Mouse (Mus musculus): Measurements from ENCODE around the gene Fam53b.
A peak's percentile ranks its signal among the peaks of the same experiment; 100 is the strongest.

Fam53b gene

DNA sequence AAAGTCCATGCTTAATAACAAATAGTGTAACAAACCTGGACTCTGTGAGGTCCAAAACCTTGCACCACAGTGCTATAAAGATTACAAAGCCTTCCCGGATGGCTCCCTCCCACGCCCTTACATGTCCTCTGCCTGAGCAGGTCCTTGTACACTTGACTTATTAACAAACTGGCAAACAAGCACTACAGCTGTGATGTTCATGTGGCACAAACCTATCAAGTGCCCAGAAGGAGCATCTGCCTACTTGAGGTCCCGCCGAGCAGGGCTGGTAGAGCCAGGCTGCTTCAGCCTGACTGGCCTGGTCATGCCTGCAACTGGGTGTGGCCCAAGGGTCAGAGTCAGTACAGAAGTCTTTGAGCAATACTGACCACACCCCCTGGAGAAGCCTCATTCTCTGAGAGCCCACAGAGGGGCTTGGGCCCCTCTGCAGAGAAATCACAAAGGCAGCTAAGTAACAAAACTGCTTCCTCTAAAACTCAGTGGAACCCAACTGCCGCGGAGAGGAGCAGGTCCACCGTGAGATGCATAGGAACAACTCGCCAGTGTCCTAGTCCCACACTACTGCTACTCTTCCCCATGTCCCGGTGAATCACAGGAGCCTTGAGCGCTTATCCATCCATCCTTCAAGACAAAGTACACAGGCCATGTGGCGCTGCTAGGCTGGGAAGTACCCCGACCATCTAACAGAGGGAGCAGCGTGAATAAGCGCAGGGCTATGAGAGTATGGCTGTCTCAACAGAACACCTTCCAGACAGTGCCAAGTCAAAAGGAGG is 23.1 kb downstream of the Fam53b start:
- no peak for DNase-seq (ENCODE audit: low spot score in 2 of 2)

DNA sequence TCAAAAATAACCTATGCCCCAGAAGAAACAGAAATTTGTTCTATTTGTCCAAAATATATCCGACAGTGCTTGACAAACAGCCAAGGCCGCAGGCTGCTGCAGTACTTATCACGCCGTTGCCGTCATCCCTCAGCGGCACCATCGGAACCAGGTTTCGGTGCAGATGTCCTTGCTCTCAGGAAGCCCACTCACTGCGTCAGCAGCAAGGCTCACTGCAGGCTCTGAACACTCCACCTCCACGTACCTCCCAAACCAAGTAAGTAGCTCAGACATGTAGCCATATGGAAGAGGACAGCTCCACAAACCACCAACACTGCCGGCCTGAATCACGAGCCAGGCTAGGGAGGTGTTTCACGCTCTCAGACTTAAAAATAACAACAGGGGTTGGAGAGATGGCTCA is 24.9 kb downstream of the Fam53b start:
- DNase-seq (ENCODE audit: low spot score in 2 of 2), result no peak

DNA sequence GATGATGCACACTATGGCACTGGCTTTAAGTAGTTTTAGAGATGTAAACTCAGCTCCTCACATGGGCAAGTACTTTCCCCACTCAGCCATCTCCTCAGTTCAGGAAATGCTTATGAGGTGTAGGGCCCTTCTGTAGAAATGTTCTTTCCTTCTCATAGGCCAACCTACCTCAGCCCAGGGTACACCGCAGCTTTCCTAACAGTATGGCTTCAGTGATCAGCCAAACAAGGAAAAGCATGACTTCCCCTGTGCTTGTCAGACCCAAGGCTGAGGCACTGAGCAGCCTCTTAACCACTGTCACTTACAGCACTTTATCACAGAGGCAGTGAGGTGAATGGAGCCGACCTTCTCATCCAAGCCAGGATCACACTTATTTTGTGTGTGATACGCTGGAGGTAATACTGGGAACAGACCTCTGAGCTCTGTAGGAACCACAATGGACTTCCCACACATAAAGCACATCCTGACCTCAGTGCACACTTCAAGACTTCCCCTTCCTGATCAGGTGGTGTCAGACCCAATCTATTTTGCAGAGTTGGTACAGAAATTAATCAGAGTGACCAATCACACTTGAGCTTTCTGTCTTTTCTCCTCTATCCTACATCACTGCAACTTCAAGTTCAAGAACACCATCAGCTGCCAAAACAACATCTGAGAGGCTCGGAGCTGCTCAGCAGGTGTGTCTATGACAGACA is 26.0 kb downstream of the Fam53b start:
- DNase-seq (ENCODE audit: low spot score in 2 of 2), result no peak

DNA sequence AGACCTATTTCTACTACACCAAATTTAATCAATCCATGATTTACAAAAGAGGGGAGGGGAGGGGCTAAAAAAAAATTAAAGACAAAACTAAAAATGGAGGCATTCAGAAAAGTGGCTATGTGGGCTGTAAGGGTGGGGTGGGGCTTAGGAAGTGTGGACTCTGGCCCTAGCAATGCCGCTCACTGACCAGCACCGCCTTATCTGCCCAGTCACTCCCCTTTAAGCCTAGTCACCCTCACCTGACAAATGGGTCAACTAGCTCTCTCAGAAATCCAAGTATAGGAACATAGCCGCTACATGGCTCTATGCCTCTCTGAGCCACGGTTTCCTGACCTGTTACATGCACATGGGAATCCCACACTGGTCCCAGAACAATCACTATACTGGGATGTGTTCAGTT is 26.7 kb downstream of the Fam53b start:
- DNase-seq (ENCODE audit: low spot score in 2 of 2), result no peak

DNA sequence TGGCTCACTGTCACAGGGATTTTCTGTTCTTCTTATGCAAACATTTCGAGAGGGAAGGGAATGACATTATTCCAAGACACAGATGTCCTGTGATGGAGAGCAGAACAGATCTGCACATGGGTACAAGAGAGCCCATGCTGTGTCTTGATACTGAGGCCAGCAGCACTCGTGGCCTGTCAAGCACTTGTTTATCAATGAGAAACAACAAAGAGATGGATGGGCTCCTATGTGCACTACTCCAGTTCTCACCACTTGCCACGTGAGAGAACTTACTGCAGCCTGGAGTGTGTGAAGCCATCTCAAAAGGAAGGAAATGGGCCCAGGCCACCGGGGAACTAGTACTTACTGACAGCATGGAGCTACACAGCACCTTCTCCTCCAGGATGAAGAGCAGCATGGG is 27.2 kb downstream of the Fam53b start:
- DNase-seq (ENCODE audit: low spot score in 2 of 2), result no peak

DNA sequence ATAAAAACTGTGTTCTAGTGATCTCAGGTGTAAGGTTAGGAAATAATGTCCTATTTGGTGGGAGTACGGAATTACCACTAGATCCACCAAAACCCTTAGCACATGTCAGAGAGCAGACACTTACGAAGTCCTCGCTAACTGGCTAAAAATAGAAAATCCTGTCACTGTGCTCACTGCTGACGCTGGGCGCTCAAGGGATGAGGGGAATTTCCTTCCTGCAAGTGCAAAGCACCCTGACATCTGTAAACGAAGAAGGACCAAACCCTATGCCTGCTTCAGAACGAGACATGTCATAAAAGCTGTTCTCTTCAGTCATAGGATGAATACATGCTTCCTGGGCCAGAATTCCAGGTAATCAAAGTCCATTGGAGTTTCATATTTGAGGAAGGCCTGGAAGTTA is 27.7 kb downstream of the Fam53b start:
- DNase-seq (ENCODE audit: low spot score in 2 of 2), result no peak

DNA sequence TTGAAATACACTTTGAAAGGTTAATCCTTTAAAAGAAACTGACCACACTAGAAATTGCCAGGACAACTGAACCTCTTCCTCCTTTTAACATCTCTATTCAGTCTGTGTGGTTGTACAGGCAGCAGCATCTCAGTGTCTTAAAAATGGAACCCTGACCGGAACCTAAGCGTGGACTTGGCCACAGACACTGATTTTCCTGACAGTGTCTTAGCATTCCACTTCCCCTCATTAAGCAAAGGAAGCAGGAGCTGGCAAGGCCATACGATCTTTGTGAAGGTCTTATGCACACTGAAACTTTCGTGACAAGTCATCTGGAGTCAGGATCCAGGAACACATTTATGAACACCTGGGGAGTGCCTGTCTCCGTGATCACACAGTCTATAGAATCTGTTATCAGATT is 29.6 kb downstream of the Fam53b start:
- no peak for DNase-seq (ENCODE audit: low spot score in 2 of 2)

DNA sequence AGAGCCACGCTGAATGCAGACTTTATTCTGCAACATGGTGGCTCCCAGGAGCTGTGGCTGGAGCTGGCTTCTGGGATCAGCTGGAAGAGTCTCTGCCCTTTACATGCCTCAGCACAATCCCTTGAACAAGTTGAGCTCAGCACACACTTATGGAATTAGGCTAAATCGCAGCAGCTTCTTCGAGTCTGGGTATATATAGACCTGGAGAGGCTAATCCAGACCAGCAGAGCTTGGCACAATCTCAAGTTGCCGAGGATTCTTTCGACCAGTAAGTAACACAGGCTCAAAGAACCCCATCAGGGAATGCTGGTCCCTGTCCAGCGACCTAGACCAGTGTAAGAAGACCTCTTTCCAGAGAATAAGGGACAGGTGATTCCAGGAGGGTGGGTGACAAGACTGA is 31.8 kb downstream of the Fam53b start:
- no peak for DNase-seq (ENCODE audit: low spot score in 2 of 2)

DNA sequence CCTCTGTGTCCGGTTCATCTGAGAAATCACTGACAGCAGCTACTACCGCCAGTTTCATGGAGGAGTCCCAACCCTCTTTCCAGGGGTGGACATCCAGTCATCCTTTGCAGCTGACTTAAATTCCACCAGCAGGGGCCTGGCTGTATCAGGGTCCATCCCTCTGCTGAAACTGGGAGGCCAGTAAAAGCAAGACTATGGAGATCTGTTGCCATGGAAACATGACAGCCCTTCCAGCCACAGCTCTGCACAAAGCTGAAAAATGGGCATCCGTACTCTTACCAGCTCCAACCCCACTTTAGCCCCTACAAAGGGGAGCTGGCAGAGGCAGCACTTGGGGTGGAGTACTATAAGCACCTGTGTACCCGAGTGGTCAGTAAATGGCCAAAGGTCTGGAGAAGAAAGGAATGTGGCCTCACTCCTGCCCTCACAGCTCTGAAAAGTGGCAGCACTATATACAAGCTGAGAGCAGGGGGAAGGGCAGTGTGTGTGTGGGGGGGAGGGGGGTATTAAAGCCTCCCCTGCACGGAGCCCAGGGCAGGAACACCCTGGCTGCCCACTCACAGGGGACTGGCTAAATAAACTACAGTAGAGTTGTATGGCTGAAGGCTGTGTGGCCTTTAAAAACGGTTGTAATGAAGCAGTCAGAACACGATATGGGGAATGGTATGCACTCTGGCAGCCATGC is 32.4 kb downstream of the Fam53b start:
- DNase-seq (ENCODE audit: low spot score in 2 of 2), result peak in 1 of 2 experiments; percentile 22

DNA sequence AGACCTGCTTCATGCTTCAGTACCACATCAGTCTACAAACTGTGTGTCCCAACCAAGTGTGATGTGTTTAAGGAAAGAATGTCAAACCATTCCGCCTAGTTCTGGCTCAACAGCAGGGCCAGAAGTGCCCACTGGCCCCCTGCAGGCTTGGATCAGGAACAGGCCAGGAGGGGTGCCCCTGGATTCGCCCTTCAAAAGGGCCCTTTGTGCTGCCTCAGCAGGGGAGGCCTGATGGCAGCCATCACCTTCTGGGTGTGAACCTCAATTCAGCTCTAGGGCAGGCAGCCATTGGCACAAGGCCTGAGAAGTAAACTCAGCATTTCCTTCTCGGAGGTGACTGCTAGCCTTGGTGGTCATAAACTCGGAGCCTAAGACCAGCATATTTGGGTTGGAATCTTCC is 33.1 kb downstream of the Fam53b start:
- peak in 1 of 2 experiments; percentile 32 for DNase-seq (ENCODE audit: low spot score in 2 of 2)

DNA sequence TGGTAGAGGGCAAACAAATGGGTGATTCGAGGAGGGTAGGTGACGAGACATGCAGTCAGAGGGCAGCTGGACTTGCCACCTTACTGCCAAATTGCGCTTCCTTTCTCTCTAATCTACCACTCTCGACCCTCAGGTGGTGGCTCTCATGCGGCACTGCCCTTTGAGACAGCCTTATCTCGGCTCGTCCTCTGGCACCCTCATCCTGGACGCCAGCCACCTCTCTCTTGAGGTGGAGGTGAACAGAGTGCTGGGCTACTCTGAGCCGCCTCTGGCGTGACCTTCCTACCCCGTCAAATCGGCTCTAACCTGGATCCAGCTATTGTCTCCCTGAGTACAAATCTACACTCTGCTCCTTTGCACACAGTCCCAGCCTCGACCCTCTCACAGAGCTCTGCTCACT is 35.1 kb downstream of the Fam53b start:
- no peak for DNase-seq (ENCODE audit: low spot score in 2 of 2)

DNA sequence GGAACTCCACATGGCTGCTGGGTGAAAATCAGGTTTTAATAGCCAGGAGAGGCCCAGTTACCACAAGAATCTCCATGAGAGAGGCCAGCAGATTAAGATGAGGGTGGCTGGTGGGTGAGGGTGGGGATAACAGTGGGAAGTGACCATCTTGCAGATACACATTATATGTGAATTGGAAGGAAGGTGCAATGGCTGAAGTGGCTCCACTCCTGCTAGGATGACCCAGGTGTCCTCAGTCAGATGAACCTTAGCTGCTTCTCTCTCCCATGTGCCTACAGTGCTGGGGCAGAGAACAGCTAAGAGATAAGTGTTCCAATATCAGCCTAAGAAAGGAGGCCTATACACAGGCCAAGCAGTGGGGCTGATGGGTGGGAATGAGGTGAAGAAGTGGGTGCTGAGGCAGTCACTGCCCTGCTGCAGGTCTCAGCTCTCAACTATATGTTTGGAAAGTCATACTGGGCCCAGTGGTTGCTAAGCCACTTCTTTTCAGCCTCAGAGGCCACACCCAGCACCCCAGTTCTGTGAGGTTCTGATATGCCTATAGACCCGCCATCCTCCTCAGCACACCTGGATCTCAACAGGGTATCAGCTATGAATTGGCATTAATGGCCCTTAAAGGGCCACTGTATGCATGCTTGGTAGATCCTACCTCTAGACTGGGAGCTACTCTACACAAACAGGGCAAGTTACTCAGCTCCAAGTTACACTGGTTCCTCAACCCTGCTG is 35.8 kb downstream of the Fam53b start:
- DNase-seq (ENCODE audit: low spot score in 2 of 2), result no peak

DNA sequence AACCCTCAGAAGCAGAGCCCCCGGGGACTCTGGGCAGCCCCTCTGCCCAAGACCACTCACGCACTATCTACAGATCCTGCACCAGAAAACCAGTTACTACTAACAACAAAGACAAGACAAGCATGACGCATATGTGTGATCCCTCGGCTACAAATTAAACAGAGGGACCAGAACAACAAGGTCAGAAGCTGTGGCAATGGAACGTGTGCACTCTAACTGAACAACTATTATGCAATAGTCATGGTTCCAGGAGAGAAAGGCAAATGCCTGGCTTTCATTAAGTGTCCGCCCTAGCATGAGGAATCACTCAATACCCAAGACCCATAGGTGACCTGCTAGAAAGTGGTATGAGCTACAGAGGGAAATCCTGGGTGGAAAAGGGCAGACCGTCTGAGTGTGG is 36.6 kb downstream of the Fam53b start:
- no peak for DNase-seq (ENCODE audit: low spot score in 2 of 2)

DNA sequence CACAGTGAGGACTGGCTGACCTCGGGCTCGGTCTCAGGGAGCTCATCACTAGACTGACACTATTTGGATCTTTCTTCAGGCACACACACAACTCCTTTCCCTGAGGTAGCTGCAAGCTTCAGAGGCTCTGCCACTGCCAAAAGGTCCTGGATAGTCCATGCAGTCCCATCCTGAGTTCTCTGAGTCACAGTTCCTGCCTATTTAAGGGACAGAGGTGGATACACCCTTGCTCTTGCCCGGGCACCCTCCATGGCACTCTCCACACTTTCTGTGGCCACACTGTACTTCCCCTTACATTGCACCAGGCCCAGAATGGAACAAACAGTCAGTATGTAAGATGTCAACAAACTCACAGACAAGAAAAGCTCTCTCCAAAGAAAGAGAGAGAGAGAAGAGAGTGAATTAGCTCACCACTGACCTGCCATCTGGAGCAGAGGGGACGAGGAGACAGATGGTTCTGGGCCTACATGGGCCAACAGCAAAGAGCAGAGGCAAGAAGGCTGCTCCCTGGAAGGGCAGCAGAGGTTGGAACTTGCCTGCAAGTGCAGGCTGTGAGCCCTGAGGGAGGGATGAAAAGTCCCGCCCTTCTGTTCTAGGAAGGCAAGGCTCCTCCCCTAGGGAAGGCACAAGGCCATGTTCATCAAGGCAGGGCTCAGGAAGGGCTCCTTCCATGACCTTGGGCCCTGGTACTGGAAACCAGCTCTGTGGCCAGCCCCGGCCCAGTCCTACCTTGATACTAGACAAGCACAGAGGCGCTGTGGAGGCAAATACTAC is 37.2 kb downstream of the Fam53b start:
- DNase-seq (ENCODE audit: low spot score in 2 of 2), result no peak

DNA sequence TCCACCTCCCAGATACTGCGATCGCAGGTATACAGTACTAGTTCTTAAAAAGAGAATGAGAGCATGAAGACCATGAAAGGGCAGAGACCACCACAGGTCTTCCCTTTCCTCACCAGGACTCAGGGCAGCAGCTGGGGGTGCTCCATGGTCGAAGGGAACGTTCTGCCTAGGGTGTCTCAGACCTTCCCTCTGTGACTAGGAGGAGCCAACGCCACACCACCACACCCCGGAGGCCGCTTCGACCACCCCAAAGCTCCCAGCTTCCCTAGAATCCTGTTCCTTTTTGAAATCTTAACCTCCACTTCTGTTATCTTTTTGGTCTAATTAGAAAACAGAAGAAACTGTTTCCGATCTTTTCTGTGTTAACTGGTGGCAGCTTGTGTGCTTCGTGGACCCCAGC is 37.8 kb downstream of the Fam53b start:
- DNase-seq (ENCODE audit: low spot score in 2 of 2), result no peak

DNA sequence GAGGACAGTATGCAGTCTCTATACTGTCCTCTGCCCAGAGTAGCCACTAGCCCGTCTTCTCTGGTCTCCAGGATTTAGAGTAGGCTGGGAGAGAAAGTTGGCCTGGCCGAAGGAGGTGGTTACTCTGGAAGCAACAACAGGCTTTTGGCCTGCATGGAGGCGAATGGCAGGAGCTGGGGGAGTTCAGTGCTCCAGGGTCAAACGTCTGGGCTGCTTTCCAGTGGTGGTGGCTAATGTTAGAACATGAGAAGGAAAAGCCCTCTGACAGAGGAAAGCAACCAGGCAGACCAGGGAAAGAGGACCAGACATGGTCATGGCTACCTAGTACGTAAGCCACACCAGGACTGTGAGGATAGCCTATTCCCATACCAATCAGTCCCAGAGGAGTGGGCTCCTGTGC is 38.4 kb downstream of the Fam53b start:
- no peak for DNase-seq (ENCODE audit: low spot score in 2 of 2)

DNA sequence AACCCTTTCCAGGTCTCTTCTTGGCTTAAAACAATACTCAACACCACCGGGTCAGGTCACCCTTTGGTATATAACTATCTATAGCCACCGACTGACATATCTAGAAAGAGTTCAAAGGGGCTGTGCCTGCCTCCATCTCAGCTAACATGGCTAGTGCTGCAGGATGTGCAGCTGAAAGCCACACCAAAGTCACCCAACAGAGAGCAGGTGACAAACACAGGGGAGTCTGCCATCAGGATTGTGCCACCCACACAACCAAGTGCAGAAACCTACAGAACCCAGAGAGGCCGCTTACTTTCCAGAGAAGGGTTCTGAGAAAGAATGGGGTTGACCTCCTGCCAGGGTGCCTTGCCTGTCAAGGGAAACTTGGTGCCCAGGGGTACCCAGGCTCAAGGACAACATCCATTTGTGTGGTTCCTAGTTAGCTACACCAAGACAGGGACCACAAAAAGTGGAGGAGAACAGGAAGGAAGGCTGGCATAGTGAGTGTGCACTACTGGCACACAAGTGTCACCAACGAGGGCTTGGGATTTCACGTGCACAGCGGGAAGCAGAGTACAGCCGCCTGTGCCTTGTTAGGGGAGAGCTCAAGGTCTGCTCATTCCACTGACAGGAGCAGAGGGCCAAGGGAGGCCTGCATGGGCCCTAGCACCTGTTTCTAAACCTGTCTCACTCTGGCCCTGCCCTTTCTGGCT is 40.5 kb downstream of the Fam53b start:
- DNase-seq (ENCODE audit: low spot score in 2 of 2), result no peak

DNA sequence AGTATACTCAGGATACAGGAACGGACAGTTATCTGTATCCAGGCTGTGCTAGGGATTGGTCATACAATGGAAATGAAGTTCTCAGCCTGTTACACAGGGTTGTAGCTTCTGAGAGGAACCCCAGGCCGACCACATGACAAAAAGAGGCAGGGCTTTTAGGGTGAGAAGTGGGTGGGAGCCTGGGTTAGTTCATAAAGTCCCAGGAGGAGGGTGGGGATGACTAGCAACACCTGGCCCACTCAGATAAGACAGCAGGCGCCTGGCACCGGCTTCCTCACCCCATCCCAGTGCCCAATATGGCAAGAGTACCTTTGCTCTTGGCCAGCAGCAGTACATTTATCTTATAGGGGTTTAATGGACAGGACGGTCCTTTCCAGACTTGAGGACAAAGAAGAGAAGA is 41.2 kb downstream of the Fam53b start:
- no peak for DNase-seq (ENCODE audit: low spot score in 2 of 2)

DNA sequence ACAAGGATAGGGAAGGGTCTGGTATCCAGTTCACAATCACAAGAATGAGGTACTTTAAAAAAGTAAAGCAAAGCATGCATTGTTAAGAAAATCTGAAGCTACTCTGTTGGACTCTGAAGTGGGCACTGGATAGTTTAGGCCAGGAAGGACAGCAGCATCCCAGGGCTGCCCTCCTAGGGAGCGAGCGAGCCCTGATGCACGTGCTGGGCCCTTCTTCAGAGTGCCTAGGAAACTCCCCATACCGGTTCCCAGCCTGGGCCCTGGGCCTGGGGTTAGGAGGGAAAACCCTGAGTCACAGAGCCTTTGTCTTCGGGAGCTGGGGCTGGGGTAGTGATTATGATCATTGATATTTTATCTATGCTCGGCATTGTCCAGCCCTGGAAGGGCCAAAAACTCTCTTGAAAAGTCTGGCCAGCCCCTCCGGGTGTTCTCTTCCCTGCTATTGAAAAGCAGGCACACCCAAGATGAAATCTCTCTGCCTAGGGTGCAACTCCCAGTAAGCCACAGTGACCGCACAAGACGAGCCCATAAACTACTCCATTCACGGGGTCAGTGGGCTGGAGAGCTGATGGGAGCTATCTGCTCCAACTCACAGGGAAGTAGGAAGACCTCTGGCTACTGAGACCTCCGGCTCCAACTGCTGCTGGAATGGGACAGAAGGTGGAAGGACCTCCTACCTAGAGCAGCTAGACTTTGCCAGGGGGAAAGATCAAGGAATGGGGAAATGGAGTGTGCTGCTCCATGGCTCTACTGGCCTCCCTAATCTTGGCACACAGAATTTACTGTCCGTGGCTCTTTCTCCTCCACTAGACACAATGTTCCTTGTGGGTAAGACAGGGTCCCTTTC is 45.0 kb downstream of the Fam53b start:
- no peak for DNase-seq (ENCODE audit: low spot score in 2 of 2)

DNA sequence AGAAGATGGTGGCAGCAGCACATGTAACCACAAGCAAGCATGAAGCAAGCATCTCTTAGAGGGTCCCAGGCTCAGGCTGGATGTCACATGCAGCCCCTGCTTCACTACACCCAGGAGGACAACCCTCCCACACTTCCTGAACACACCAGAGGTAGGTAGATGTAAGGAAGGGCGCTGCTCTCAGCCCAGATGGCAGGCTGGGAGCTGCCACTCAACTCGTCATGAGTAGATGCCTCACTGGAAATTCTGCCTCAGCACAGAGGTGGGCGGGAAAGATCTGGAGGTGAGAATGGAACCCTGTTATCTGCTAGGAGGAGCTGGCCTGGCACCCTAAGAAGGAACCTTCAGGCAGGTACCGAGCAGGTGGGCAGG is 45.7 kb downstream of the Fam53b start:
- no peak for DNase-seq (ENCODE audit: low spot score in 2 of 2)

All from cerebellum, postnatal 4 days (tissue).